Mouse (Mus musculus) neural tube, embryonic 12.5 days (tissue): ENCODE measurements around the gene Spert. TPM values are rescaled to one million over a fixed set of nuclear protein-coding genes. Genes with fewer than 3 reads are reported as not detected.

ENCODE experiments used
- ATAC-seq: fragments of 200-750 bp; cut with Nextera tagmentation; 2 replicates; pipeline ENCODE4 v1.8.0; 2017; ENCODE audit warnings: low read depth, mild to moderate bottlenecking, moderate TSS enrichment, moderate library complexity; ENCODE audit not compliant: low FRiP score
- H3K27ac ChIP-seq: fragments of 300-500 bp; sonication (generic); 2 replicates; pipeline ENCODE4 v1.5.1; 2016
- H3K27me3 ChIP-seq: fragments of 300-500 bp; sonication (generic); replicated peaks from 2 replicates; pipeline ENCODE4 v1.6.1; 2016; ENCODE audit warnings: mild to moderate bottlenecking
- H3K36me3 ChIP-seq: fragments of 300-500 bp; sonication (generic); 2 replicates; pipeline ENCODE4 v1.6.1; 2016; ENCODE audit warnings: mild to moderate bottlenecking
- H3K4me1 ChIP-seq: fragments of 300-500 bp; sonication (generic); 2 replicates; pipeline ENCODE4 v1.6.1; 2016
- H3K4me2 ChIP-seq: fragments of 300-500 bp; sonication (generic); replicated peaks from 2 replicates; pipeline ENCODE4 v1.6.1; 2016; ENCODE audit warnings: mild to moderate bottlenecking
- H3K4me3 ChIP-seq: fragments of 300-500 bp; sonication (generic); 2 replicates; pipeline ENCODE4 v1.5.1; 2016
- H3K9ac ChIP-seq: fragments of 300-500 bp; sonication (generic); 2 replicates; pipeline ENCODE4 v1.6.1; 2016; ENCODE audit warnings: mild to moderate bottlenecking
- H3K9me3 ChIP-seq: fragments of 300-500 bp; sonication (generic); 2 replicates; pipeline ENCODE4 v1.6.1; 2016; ENCODE audit warnings: mild to moderate bottlenecking
- WGBS: fragments of 180-500 bp; shearing (Covaris S2); methylation state at CpG from one replicate; pipeline ENCODE4 v1.1.7; 2016; 5-methylcytosine and 5-hydroxymethylcytosine counted together
- polyA plus RNA-seq: library from polyadenylated mRNA; unstranded; fragments of >200 nt; fragmentation: Nextera tagmentation; extraction: Ambion mirVana; gene quantifications from 2 replicates; pipeline ENCODE4 v1.2.1, GENCODE M21; 2016

The Spert gene
- polyA plus RNA-seq, 1 experiment from 2014 or later, result not detected

GRCm38 (mm10) chr14:75566303-75566702 lies 26.6 kb downstream of the Spert start:
- Histone ChIP-seq H3K27me3 (no peaks in the 10 kb centered on the region), H3K4me2 (no peak overlapping the region), H3K9me3 (no peaks in the 10 kb centered on the region), H3K4me1 (peaks cover 19% of the 10 kb centered on the region), H3K27ac (peak overlapping the region; percentile 47; the same call in 1 of the 2 replicates), H3K4me3 (no peak overlapping the region), H3K36me3 (no peaks in the 10 kb centered on the region), H3K9ac (no peak overlapping the region)
- ATAC-seq, result peak; percentile 49
- WGBS, result 47% methylated on average over 3 of the region's 3 CpGs

- ATAC-seq, result peak; percentile 89
- no peaks in the 10 kb centered on the region for H3K27me3 ChIP-seq
- no peak overlapping the region for H3K9ac ChIP-seq
- H3K4me1 ChIP-seq, result peaks cover 19% of the 10 kb centered on the region
- H3K9me3 ChIP-seq, result no peaks in the 10 kb centered on the region
- 33% methylated on average over 14 of the region's 14 CpGs for WGBS
- no peak overlapping the region for H3K4me3 ChIP-seq
- H3K27ac ChIP-seq, result peak overlapping the region; percentile 47; the same call in 1 of the 2 replicates
- H3K36me3 ChIP-seq, result no peaks in the 10 kb centered on the region
- no peak overlapping the region; the same call in 1 of the 2 replicates for H3K4me2 ChIP-seq
Observed at GRCm38 (mm10) chr14:75565534-75566140, 27.3 kb downstream of the Spert start.

GRCm38 (mm10) chr14:75561577-75562331 lies 31.2 kb downstream of the Spert start:
- H3K9ac ChIP-seq, result no peak overlapping the region
- no peaks in the 10 kb centered on the region for H3K36me3 ChIP-seq
- no peaks in the 10 kb centered on the region for H3K27me3 ChIP-seq
- H3K4me1 ChIP-seq, result peaks cover 17% of the 10 kb centered on the region
- H3K9me3 ChIP-seq, result no peaks in the 10 kb centered on the region
- H3K27ac ChIP-seq, result no peak overlapping the region
- no peak for ATAC-seq
- no peak overlapping the region for H3K4me2 ChIP-seq
- WGBS, result 60% methylated on average over 9 of the region's 9 CpGs
- no peak overlapping the region for H3K4me3 ChIP-seq

GRCm38 (mm10) chr14:75541731-75542130 lies 51.2 kb downstream of the Spert start:
- no peak overlapping the region for H3K4me3 ChIP-seq
- H3K36me3 ChIP-seq, result no peaks in the 10 kb centered on the region
- H3K4me1 ChIP-seq, result peaks cover 34% of the 10 kb centered on the region
- H3K27ac ChIP-seq, result peak overlapping the region; percentile 69
- no peaks in the 10 kb centered on the region for H3K9me3 ChIP-seq
- no peak overlapping the region for H3K9ac ChIP-seq
- H3K4me2 ChIP-seq, result 0 out of 2 replicates have a peak overlapping the region, but pooled peaks have one; percentile 36
- 3% methylated on average over 8 of the region's 8 CpGs for WGBS
- ATAC-seq, result no peak
- no peaks in the 10 kb centered on the region for H3K27me3 ChIP-seq

GRCm38 (mm10) chr14:75540996-75541350 lies 51.9 kb downstream of the Spert start:
- Histone ChIP-seq H3K9ac (no peak overlapping the region), H3K36me3 (no peaks in the 10 kb centered on the region), H3K9me3 (no peaks in the 10 kb centered on the region), H3K4me2 (peak overlapping the region; percentile 36), H3K27me3 (no peaks in the 10 kb centered on the region), H3K4me3 (no peak overlapping the region), H3K4me1 (peaks cover 38% of the 10 kb centered on the region), H3K27ac (peak overlapping the region; percentile 69)
- peak; percentile 83 for ATAC-seq
- WGBS, result 7% methylated on average over 5 of the region's 5 CpGs

- H3K9ac ChIP-seq, result no peak overlapping the region
- ATAC-seq, result peak; percentile 49
Observed at GRCm38 (mm10) chr14:75540216-75540995, 52.5 kb downstream of the Spert start.

GRCm38 (mm10) chr14:75539205-75539604 lies 53.7 kb downstream of the Spert start:
- no peaks in the 10 kb centered on the region for H3K9me3 ChIP-seq
- no peak overlapping the region for H3K4me2 ChIP-seq
- no peak overlapping the region for H3K27ac ChIP-seq
- H3K27me3 ChIP-seq, result no peaks in the 10 kb centered on the region
- peaks cover 38% of the 10 kb centered on the region for H3K4me1 ChIP-seq
- ATAC-seq, result no peak
- WGBS, result 50% methylated on average over 2 of the region's 2 CpGs
- H3K36me3 ChIP-seq, result no peaks in the 10 kb centered on the region
- H3K9ac ChIP-seq, result no peak overlapping the region
- H3K4me3 ChIP-seq, result no peak overlapping the region

More at GRCm38 (mm10) chr14:75540216-75540995, 52.5 kb downstream of the Spert start:
- peak overlapping the region; percentile 69; the same call in 1 of the 2 replicates for H3K27ac ChIP-seq
- H3K27me3 ChIP-seq, result no peaks in the 10 kb centered on the region
- no peaks in the 10 kb centered on the region for H3K9me3 ChIP-seq
- H3K4me2 ChIP-seq, result peak overlapping the region; percentile 36
- peaks cover 38% of the 10 kb centered on the region for H3K4me1 ChIP-seq
- 42% methylated on average over 17 of the region's 17 CpGs for WGBS
- H3K36me3 ChIP-seq, result no peaks in the 10 kb centered on the region
- H3K4me3 ChIP-seq, result no peak overlapping the region

Other genes with a start within 250 kb of the Spert start
- gene Siah3, start 137.1 kb downstream of the Spert start, polyA plus RNA-seq, result 2.8 and 3.7 TPM in 2 replicates
- gene Erich6b, start 49.1 kb upstream of the Spert start, polyA plus RNA-seq, result not detected in 2 replicates
- 22.9 and 24.8 TPM in 2 replicates for gene Cog3, start 161.4 kb upstream of the Spert start, polyA plus RNA-seq
- 7.7 and 8.6 TPM in 2 replicates for gene Slc25a30, start 193.9 kb upstream of the Spert start, polyA plus RNA-seq